Mouse (Mus musculus): Measurements from ENCODE around the gene Mael. TPM values are rescaled to one million over a fixed set of nuclear protein-coding genes. Genes with fewer than 3 reads are reported as not detected.

The Mael gene
- total RNA-seq, 2 experiments from 2014 or later: not detected

DNA sequence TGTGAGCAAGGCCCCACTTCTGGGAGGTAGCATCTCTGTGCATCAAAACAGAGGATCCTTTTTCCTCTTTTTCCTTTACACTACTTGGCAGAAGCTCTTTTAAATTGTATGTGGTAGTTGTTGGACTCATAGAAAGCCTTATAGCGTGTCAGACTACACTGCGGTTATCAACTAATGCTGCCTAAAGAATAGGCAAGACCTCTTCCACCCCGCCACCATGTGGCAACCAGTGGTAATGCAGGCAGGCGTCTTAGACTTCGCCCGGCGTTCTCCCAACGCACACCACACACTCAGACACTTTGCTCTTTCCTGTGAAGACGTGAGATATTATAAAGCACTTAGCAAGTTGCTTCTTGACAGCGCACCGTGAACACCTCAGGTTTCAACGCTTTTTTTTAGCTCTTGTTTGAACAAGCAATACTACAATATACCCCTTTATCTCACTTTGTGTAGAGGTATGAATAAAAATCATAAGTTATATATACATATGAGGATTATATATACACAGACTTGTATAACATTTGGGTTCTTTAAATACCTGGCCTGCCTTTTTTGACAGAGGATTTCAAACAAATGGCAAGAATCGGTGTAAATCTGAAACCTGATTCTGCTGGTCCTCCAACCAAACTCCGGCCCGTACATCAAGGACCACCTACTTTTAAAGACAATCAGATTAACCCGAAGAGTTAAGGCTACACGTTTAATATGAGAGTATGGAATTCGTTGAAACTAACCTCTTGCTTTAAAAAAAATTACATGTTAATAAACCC lies 85.0 kb downstream of the Mael start:
- DNase-seq: peak; percentile 86 to 87

DNA sequence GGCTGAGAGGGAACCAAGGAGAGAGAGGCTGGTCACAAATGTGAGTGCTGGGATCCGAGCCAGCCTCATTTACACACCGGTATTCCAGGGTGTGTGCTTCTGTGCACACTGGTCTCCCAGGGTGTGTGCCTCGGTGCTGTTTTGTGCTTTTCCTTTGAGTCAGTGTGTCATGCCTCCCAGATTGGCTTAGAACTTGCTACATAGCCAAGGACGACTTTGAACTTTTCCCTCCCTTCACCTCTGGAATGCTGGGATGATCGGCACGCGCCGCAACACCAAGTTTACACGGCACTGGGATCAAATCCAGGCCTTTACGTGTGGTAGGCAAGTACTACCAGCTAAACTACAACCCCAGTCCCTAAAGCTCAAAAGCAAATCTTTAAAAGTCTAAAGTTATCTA lies 86.5 kb downstream of the Mael start:
- DNase-seq: no peak

DNA sequence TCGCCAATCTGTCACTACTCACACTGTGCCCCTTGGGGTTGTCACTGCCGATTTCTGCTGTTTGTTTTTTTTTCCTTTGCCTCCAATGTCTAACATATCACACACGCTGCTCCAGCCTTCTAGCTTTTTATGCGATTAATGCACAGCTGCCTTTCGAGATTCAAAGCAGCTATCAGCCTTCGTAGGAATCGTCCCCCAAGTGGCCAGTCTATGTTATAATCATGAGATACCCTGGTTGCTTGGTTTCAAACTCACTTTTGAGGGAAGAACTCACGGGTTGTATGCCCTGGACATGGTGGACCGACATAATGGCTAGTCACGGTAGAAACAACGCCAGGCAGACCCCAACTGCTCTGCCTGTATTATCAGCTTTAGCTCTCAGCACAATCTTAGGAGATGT lies 87.2 kb downstream of the Mael start:
- DNase-seq: no peak

Other genes with a start within 250 kb of the Mael start
- 10 to 100 TPM; 16.8 to 18.1 TPM for gene Pou2f1, start 236.1 kb downstream of the Mael start, total RNA-seq (2021)
- gene Dusp27, start 110.8 kb downstream of the Mael start, total RNA-seq (2021): not detected
- not detected for gene Gpa33, start 108.5 kb downstream of the Mael start, total RNA-seq (2021)
- 10 to 100 TPM; 66.1 to 69.9 TPM for gene Ildr2, start 15.4 kb upstream of the Mael start, total RNA-seq (2021)
- 10 to 100 TPM; 36.6 to 37.8 TPM for gene Tada1, start 140.3 kb upstream of the Mael start, total RNA-seq (2021)
- 10 to 100 TPM; 34.0 to 34.5 TPM for gene Pogk, start 171.1 kb upstream of the Mael start, total RNA-seq (2021)

Data from layer of hippocampus, postnatal 36 days (tissue).